23 mouse cellular contexts compared by ENCODE assay signal in genomic region chr9:35290417-35290816, GRCm38 (mm10). TPM values are rescaled to one million over a fixed set of nuclear protein-coding genes. Genes with fewer than 3 reads are reported as not detected.
A peak's percentile ranks its signal among the peaks of the same experiment; 100 is the strongest.
DNase-seq lines count a peak whose midpoint lies in the region; ATAC-seq and TF ChIP-seq lines count a peak whose summit lies in the region.
"Had no signal": no experiment of that assay in that cellular context is flagged by ENCODE, and none has a peak within 500 bp of the region (broad histone marks: within the 10 kb centered on the region; RNA-seq: fewer than 3 reads in every experiment).

No protein-coding gene starts in this region.

- H3K4me3 ChIP-seq in forebrain, embryonic 10.5 days, result no peak overlapping the region
- H3K4me3 ChIP-seq in forebrain, postnatal 0 days (ENCODE audit: low read depth, low read length), result no peak overlapping the region
- no peak overlapping the region for H3K4me3 ChIP-seq in intestine, embryonic 15.5 days (replicated peaks)
- H3K4me3 ChIP-seq in limb, embryonic 10.5 days, result no peak overlapping the region
- H3K4me3 ChIP-seq in midbrain, postnatal 0 days (ENCODE audit: low read depth, low read length), result no peak overlapping the region
- H3K4me3 ChIP-seq: embryonic facial prominence, embryonic 10.5 days; embryonic facial prominence, embryonic 13.5 days; erythroblast, embryonic 14.5 days; forebrain, embryonic 13.5 days; gastrocnemius, adult 2 months; hindbrain, embryonic 12.5 days; hindbrain, embryonic 15.5 days had no signal

- H3K36me3 ChIP-seq in forebrain, embryonic 10.5 days (replicated peaks), result no peaks in the 10 kb centered on the region
- no peaks in the 10 kb centered on the region for H3K36me3 ChIP-seq in forebrain, postnatal 0 days (ENCODE audit: insufficient read depth)
- H3K36me3 ChIP-seq in intestine, embryonic 15.5 days, result no peaks in the 10 kb centered on the region
- no peaks in the 10 kb centered on the region for H3K36me3 ChIP-seq in limb, embryonic 10.5 days
- no peaks in the 10 kb centered on the region for H3K36me3 ChIP-seq in midbrain, postnatal 0 days (ENCODE audit: insufficient read depth, low read length)
- H3K36me3 ChIP-seq: embryonic facial prominence, embryonic 10.5 days; embryonic facial prominence, embryonic 13.5 days; hindbrain, embryonic 12.5 days; hindbrain, embryonic 15.5 days had no signal

- no peak for ATAC-seq in forebrain, postnatal 0 days
- peak; percentile 82 for ATAC-seq in intestine, embryonic 15.5 days
- ATAC-seq in midbrain, postnatal 0 days (ENCODE audit: low FRiP score), result no peak
- ATAC-seq: activated CD4-positive, CD25-positive, alpha-beta regulatory T cell, adult 4 months; forebrain, embryonic 16.5 days had no signal

- TF ChIP-seq CTCF in forebrain, postnatal 0 days (IDR thresholded peaks at IDR 0.05; ENCODE audit: low read depth), result no peak
- no peak for TF ChIP-seq CTCF in midbrain, postnatal 0 days (IDR thresholded peaks at IDR 0.05)

- DNase-seq in forebrain, embryonic 10.5 days (ENCODE audit: extremely low spot score, low spot score), result no peak
- no peak for DNase-seq in forebrain, postnatal 0 days
- no peak for DNase-seq in limb, embryonic 10.5 days (ENCODE audit: low spot score)
- DNase-seq in midbrain, postnatal 0 days (ENCODE audit: low spot score), result no peak
- no peak for DNase-seq in lung, postnatal 4 days
- DNase-seq: adrenal gland, adult 8-10 months; adrenal gland, postnatal 25 days; cerebellum, adult 11-12 months; cerebellum, adult 8-10 months; cerebellum, postnatal 10 days; cerebellum, postnatal 36 days; gastrocnemius, adult 2 months; gastrocnemius, postnatal 14 days had no signal

- H3K9ac ChIP-seq in forebrain, postnatal 0 days, result no peak overlapping the region
- H3K9ac ChIP-seq in intestine, embryonic 15.5 days, result no peak overlapping the region
- no peak overlapping the region for H3K9ac ChIP-seq in midbrain, postnatal 0 days (replicated peaks; ENCODE audit: low read length, poor library complexity, severe bottlenecking)
- H3K9ac ChIP-seq: embryonic facial prominence, embryonic 13.5 days; forebrain, embryonic 13.5 days; hindbrain, embryonic 12.5 days; hindbrain, embryonic 15.5 days had no signal

- 0 out of 2 replicates have a peak overlapping the region, but pooled peaks have one; percentile 20 for H3K27ac ChIP-seq in forebrain, embryonic 10.5 days
- no peak overlapping the region for H3K27ac ChIP-seq in forebrain, postnatal 0 days (ENCODE audit: low read depth, low read length)
- H3K27ac ChIP-seq in intestine, embryonic 15.5 days, result 0 out of 2 replicates have a peak overlapping the region, but pooled peaks have one; percentile 27
- peak overlapping the region; percentile 42; the same call in 1 of the 2 replicates for H3K27ac ChIP-seq in limb, embryonic 10.5 days
- no peak overlapping the region for H3K27ac ChIP-seq in midbrain, postnatal 0 days (ENCODE audit: low read depth, low read length)
- H3K27ac ChIP-seq: embryonic facial prominence, embryonic 10.5 days; embryonic facial prominence, embryonic 13.5 days; forebrain, embryonic 13.5 days; gastrocnemius, adult 2 months; hindbrain, embryonic 12.5 days; hindbrain, embryonic 15.5 days had no signal

- no peak overlapping the region for H3K4me2 ChIP-seq in forebrain, postnatal 0 days (ENCODE audit: low read depth)
- peak overlapping the region; percentile 22; the same call in 1 of the 2 replicates for H3K4me2 ChIP-seq in intestine, embryonic 15.5 days (replicated peaks)
- no peak overlapping the region for H3K4me2 ChIP-seq in midbrain, postnatal 0 days (ENCODE audit: low read depth, low read length, poor library complexity, severe bottlenecking)
- H3K4me2 ChIP-seq: embryonic facial prominence, embryonic 13.5 days; forebrain, embryonic 13.5 days; heart, embryonic 11.5 days; hindbrain, embryonic 12.5 days; hindbrain, embryonic 15.5 days had no signal

- H3K9me3 ChIP-seq in forebrain, embryonic 10.5 days, result no peaks in the 10 kb centered on the region
- no peaks in the 10 kb centered on the region for H3K9me3 ChIP-seq in forebrain, postnatal 0 days (ENCODE audit: low read length)
- no peaks in the 10 kb centered on the region for H3K9me3 ChIP-seq in intestine, embryonic 15.5 days
- H3K9me3 ChIP-seq in limb, embryonic 10.5 days (replicated peaks), result no peaks in the 10 kb centered on the region
- no peaks in the 10 kb centered on the region for H3K9me3 ChIP-seq in midbrain, postnatal 0 days (ENCODE audit: low read length)
- H3K9me3 ChIP-seq: embryonic facial prominence, embryonic 10.5 days; embryonic facial prominence, embryonic 13.5 days; forebrain, embryonic 13.5 days; hindbrain, embryonic 12.5 days; hindbrain, embryonic 15.5 days had no signal

- peaks cover 51% of the 10 kb centered on the region for H3K4me1 ChIP-seq in forebrain, embryonic 10.5 days
- no peaks in the 10 kb centered on the region for H3K4me1 ChIP-seq in forebrain, postnatal 0 days (ENCODE audit: insufficient read depth)
- 0 out of 2 replicates have a peak, but pooled peaks cover 2% of the 10 kb centered on the region for H3K4me1 ChIP-seq in intestine, embryonic 15.5 days (replicated peaks)
- peaks cover 52% of the 10 kb centered on the region for H3K4me1 ChIP-seq in limb, embryonic 10.5 days
- H3K4me1 ChIP-seq in midbrain, postnatal 0 days (ENCODE audit: insufficient read depth, low read length), result no peaks in the 10 kb centered on the region
- H3K4me1 ChIP-seq: hindbrain, embryonic 15.5 days had no signal

- H3K27me3 ChIP-seq in forebrain, embryonic 10.5 days (ENCODE audit: poor library complexity, severe bottlenecking), result peaks cover 73% of the 10 kb centered on the region
- H3K27me3 ChIP-seq in forebrain, postnatal 0 days (ENCODE audit: insufficient read depth, low read length), result no peaks in the 10 kb centered on the region; the same call in 1 of the 2 replicates
- H3K27me3 ChIP-seq in intestine, embryonic 15.5 days (replicated peaks), result no peaks in the 10 kb centered on the region
- H3K27me3 ChIP-seq in limb, embryonic 10.5 days (ENCODE audit: low read depth, poor library complexity, severe bottlenecking), result peaks cover 34% of the 10 kb centered on the region
- 0 out of 2 replicates have a peak, but pooled peaks cover 5% of the 10 kb centered on the region for H3K27me3 ChIP-seq in midbrain, postnatal 0 days (ENCODE audit: insufficient read depth, low read length)
- H3K27me3 ChIP-seq: embryonic facial prominence, embryonic 13.5 days had no signal

- 92% methylated on average over 3 of the region's 3 CpGs for WGBS in forebrain, embryonic 10.5 days
- 96% methylated on average over 3 of the region's 3 CpGs for WGBS in forebrain, postnatal 0 days
- WGBS in intestine, embryonic 15.5 days, result 73% methylated on average over 3 of the region's 3 CpGs
- 95% methylated on average over 3 of the region's 3 CpGs for WGBS in limb, embryonic 10.5 days
- WGBS in midbrain, postnatal 0 days, result 98% methylated on average over 3 of the region's 3 CpGs

RNA-seq across cellular contexts. Expression of gene Rpusd4, which starts 22.8 kb away (rescaled TPM):
- polyA plus RNA-seq in forebrain, embryonic 10.5 days (2016; fragmentation: Nextera tagmentation; extraction: Ambion mirVana), result 33.3 TPM in 2 replicates
- 9.2 and 10.9 TPM in 2 replicates for total RNA-seq in forebrain, postnatal 0 days (2014; rRNA removed)
- 10.2 and 11.4 TPM in 2 replicates for polyA plus RNA-seq in forebrain, postnatal 0 days (2015; fragmentation: Nextera tagmentation; extraction: Ambion mirVana)
- 31.0 and 33.8 TPM in 2 replicates for polyA plus RNA-seq in intestine, embryonic 15.5 days (2015; fragmentation: Nextera tagmentation; extraction: Ambion mirVana)
- polyA plus RNA-seq in limb, embryonic 10.5 days (2016; fragmentation: Nextera tagmentation; extraction: Ambion mirVana), result 35.6 and 36.8 TPM in 2 replicates
- 6.9 and 8.7 TPM in 2 replicates for total RNA-seq in midbrain, postnatal 0 days (2014; rRNA removed)
- polyA plus RNA-seq in midbrain, postnatal 0 days (2015; fragmentation: Nextera tagmentation; extraction: Ambion mirVana), result 10.6 and 11.0 TPM in 2 replicates

RNA-seq across cellular contexts. Expression of gene Fam118b, which starts 22.8 kb away (rescaled TPM):
- 64.9 and 70.2 TPM in 2 replicates for polyA plus RNA-seq in forebrain, embryonic 10.5 days (2016; fragmentation: Nextera tagmentation; extraction: Ambion mirVana)
- total RNA-seq in forebrain, postnatal 0 days (2014; rRNA removed), result 34.6 and 41.5 TPM in 2 replicates
- 49.7 and 59.7 TPM in 2 replicates for polyA plus RNA-seq in forebrain, postnatal 0 days (2015; fragmentation: Nextera tagmentation; extraction: Ambion mirVana)
- 52.7 and 52.8 TPM in 2 replicates for polyA plus RNA-seq in intestine, embryonic 15.5 days (2015; fragmentation: Nextera tagmentation; extraction: Ambion mirVana)
- polyA plus RNA-seq in limb, embryonic 10.5 days (2016; fragmentation: Nextera tagmentation; extraction: Ambion mirVana), result 62.6 and 66.7 TPM in 2 replicates
- total RNA-seq in midbrain, postnatal 0 days (2014; rRNA removed), result 24.6 and 29.4 TPM in 2 replicates
- 37.4 and 41.5 TPM in 2 replicates for polyA plus RNA-seq in midbrain, postnatal 0 days (2015; fragmentation: Nextera tagmentation; extraction: Ambion mirVana)

Comparison
In these comparisons a context has a peak if more than half of its experiments do, and no peak if none do; other contexts are left out.
1. H3K27ac ChIP-seq: peak in forebrain, embryonic 10.5 days (single experiment), intestine, embryonic 15.5 days (single experiment) and limb, embryonic 10.5 days (single experiment); none in forebrain, postnatal 0 days (single experiment) and midbrain, postnatal 0 days (single experiment).